Mouse (Mus musculus) kidney, adult 2 months (tissue): ENCODE data around the gene Iqcf3.

Source experiments
- CTCF ChIP-seq: fragments of 200-500 bp; conservative IDR thresholded peaks from 2 replicates; pipeline ENCODE4 v1.5.1; 2011; ENCODE audit warnings: low read depth, mild to moderate bottlenecking, control low read depth, low read length, moderate library complexity, mixed read lengths; ENCODE audit not compliant: insufficient read depth, insufficient read length
- POLR2A ChIP-seq: fragments of 200-500 bp; IDR thresholded peaks from one replicate; pipeline ENCODE4 v1.6.1; 2011; ENCODE audit warnings: low read depth, low read length, control low read depth

- TF ChIP-seq CTCF (no peak), POLR2A (no peak)
Observed at GRCm38 (mm10) chr9:106461026-106461415, 100.4 kb downstream of the Iqcf3 start.
